Mouse (Mus musculus): ENCODE results near the gene Kcnq1. TPM values are rescaled to one million over a fixed set of nuclear protein-coding genes. Genes with fewer than 3 reads are reported as not detected.

The Kcnq1 gene
- polyA plus RNA-seq, 1 experiment: 26.7 TPM

DNA sequence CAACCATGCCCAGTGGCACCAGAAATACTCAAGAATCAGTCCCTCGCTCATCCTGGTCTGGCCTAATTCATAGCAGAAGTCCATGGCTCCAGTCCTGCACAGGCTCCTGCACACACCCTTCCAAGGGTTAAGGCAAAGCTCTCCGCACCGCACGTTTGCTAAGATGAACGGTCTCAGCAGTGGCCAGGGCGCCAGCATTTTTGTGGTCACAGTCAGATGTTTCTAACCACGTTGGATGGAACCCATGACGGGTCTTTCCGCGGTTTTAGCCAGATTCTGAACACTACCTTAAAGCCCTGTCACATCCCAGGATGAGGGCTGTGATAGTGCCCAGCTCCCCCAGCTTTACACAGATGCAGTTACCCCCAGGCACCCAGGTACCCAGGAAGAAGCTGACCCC is 293.6 kb downstream of the Kcnq1 start:
- no peak for DNase-seq
- 79% methylated on average over 10 of the region's 10 CpGs for WGBS
- Histone ChIP-seq H3K4me3 (replicated peaks; ENCODE audit: extremely low read depth, low read depth, low read length) (no peak overlapping the region), H3K4me1 (ENCODE audit: control insufficient read depth, insufficient read depth, low read length) (no peaks in the 10 kb centered on the region)
- TF ChIP-seq POLR2A (IDR thresholded peaks at IDR 0.05; ENCODE audit: borderline replicate concordance, extremely low read depth, low read depth, low read length) (no peak), CTCF (IDR thresholded peaks at IDR 0.05; ENCODE audit: insufficient read depth, low read length) (no peak)

DNA sequence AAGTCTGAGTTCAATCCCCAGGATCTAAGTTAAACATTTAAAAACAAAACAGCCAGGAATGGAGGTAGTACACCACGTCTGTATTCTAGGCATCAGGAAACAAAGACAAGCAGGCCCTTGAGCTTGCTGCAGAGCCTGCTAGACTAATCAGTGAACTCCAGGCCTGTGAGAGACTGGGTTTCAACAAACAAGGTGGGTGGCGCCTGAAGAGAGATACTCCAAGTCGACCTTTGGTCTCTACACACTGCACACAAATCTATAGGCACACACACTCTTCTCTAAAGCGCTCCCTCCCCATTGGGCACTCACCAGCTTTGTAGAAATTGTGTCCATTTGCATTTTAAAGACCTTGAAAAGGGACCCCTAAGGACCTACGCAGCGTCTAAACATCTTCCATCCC is 294.4 kb downstream of the Kcnq1 start:
- Histone ChIP-seq H3K4me3 (replicated peaks; ENCODE audit: extremely low read depth, low read depth, low read length) (no peak overlapping the region), H3K4me1 (ENCODE audit: control insufficient read depth, insufficient read depth, low read length) (no peaks in the 10 kb centered on the region)
- DNase-seq: no peak
- WGBS: 71% methylated on average over 6 of the region's 6 CpGs
- TF ChIP-seq POLR2A (IDR thresholded peaks at IDR 0.05; ENCODE audit: borderline replicate concordance, extremely low read depth, low read depth, low read length) (no peak), CTCF (IDR thresholded peaks at IDR 0.05; ENCODE audit: insufficient read depth, low read length) (no peak)

DNA sequence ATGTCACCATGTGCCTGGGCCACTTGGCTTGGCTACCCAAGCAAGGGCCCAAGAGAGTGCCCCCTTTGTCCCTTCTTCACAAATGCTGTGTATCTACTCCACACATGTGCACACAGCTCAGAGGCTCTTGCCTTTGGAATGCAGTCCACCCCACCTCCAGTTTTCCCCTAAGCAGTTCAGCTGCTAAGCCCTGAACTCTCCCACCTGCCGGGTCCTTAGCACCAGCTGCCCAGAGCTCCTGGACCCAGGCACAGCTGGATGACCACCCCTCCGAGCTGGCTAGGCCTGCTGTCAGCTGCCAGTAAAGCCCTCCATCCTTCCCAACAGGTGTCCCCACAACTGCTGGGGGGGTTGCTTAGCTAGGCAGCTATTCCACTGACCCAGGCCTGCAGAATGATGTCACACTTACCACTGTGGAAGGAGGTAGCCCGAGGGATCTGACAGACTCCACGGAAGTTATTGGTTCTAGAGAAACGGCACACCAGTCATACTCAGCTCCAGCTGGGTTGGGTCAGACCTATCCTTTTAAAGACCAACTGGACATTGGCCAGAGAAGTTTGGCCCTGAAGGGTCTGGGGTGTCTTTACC is 295.4 kb downstream of the Kcnq1 start:
- WGBS: 74% methylated on average over 5 of the region's 5 CpGs
- no peaks in the 10 kb centered on the region for H3K4me1 ChIP-seq (ENCODE audit: control insufficient read depth, insufficient read depth, low read length)
- H3K4me3 ChIP-seq (replicated peaks; ENCODE audit: extremely low read depth, low read depth, low read length): no peak overlapping the region
- DNase-seq: no peak
- TF ChIP-seq POLR2A (IDR thresholded peaks at IDR 0.05; ENCODE audit: borderline replicate concordance, extremely low read depth, low read depth, low read length) (no peak), CTCF (IDR thresholded peaks at IDR 0.05; ENCODE audit: insufficient read depth, low read length) (no peak)

DNA sequence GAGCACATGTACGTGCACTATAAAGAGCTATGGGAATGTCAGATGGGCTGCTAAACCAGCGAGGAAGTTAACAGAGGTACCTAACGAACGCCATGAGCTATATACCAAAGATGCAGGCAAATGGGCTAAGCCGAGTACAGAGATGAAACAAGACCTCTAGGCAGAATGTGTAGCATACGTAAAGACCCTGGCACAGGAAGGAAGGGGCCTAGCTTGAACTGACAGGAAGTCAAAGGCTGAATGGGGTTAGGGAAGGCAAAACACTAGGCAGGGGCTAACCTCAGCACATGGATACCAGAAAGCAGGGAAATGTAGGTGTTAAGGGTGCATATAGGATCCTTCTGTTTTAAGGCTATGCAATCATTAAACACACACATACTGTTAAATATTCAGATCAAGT is 298.1 kb downstream of the Kcnq1 start:
- H3K4me3 ChIP-seq (replicated peaks; ENCODE audit: extremely low read depth, low read depth, low read length): no peak overlapping the region
- no peak for TF ChIP-seq POLR2A (IDR thresholded peaks at IDR 0.05; ENCODE audit: borderline replicate concordance, extremely low read depth, low read depth, low read length)
- no peak for TF ChIP-seq CTCF (IDR thresholded peaks at IDR 0.05; ENCODE audit: insufficient read depth, low read length)
- WGBS: 83% methylated on average over 6 of the region's 6 CpGs
- no peaks in the 10 kb centered on the region; the same call in 1 of the 2 replicates for H3K4me1 ChIP-seq (ENCODE audit: control insufficient read depth, insufficient read depth, low read length)
- DNase-seq: no peak

DNA sequence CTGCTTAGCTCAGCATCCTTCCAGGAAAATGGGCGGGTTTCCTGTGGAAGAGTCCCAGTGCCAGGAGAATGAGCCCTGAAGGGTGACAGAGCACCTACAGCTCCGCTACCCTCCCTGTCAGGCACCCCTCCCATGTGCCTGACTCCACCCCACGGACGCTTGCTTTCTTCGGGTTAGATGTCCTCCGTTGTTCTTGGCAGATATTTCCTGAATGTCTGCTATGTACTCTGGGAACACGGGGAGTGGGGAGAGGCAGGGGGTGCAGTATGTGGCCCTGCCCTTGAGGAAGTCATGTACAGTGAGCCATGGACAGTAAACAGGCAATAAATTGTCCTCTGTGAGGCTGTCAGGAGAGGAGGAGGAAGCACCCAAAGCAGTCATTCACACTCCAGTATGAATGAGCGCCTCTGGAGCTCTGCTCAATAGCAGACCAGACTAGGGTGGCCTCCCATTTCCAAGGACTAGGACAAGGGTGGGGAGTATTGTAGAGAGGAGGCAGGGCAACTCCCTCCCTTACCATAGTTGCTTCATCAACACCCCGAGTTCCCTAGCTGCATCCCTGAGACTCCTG is 301.9 kb downstream of the Kcnq1 start:
- TF ChIP-seq CTCF (IDR thresholded peaks at IDR 0.05; ENCODE audit: insufficient read depth, low read length): no peak
- 0 out of 2 replicates have a peak, but pooled peaks have one; percentile 22 for TF ChIP-seq POLR2A (IDR thresholded peaks at IDR 0.05; ENCODE audit: borderline replicate concordance, extremely low read depth, low read depth, low read length)
- peak; percentile 9 for DNase-seq
- 17% methylated on average over 9 of the region's 9 CpGs for WGBS

DNA sequence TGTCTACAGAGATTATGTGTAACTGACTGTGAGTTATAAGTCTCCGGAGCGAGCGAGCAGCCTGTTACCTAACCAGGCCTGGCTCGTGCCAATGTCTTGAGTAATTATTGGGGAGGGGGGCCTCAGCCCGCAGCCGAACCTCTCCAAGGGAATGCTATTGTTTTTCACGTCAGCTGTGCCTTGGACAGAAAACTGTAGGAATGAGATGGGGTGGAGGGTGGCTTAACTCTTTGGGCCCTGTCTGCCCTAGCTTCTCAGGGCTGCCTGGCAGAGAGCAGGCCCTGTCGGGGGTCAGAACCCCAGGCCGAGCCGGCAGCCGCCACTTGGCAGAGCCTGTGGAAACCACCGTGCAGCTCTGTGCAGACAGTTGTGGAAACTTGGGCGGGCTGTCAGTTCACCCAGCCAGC is 302.5 kb downstream of the Kcnq1 start:
- peak; percentile 25 for DNase-seq
- WGBS: 49% methylated on average over 13 of the region's 13 CpGs
- H3K4me3 ChIP-seq (replicated peaks; ENCODE audit: extremely low read depth, low read depth, low read length): no peak overlapping the region

More for the DNA sequence above, 301.9 kb downstream of the Kcnq1 start:
- no peak overlapping the region for H3K4me3 ChIP-seq (replicated peaks; ENCODE audit: extremely low read depth, low read depth, low read length)
- H3K4me1 ChIP-seq (ENCODE audit: control insufficient read depth, insufficient read depth, low read length): no peaks in the 10 kb centered on the region; the same call in 1 of the 2 replicates

DNA sequence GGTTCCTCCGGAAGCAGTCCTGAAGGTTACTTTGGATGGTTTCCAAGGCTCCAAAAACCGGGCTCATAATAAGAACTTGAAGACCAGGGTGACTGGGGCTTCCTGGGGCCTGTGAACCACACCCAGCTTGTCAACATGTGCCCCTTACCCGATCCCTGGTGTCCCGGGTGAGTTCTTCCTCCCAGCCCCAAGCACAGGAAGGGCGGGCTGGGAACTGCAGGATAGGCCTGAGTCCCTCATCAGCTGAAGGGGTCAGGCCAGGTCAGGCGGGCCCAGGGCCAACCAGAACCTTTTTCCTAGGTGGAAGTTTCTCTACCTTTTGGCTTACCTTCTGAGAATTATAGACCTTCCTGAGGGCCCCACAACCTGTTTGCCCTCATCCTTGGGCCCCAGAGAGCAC is 306.4 kb downstream of the Kcnq1 start:
- WGBS: 62% methylated on average over 6 of the region's 6 CpGs
- no peak for DNase-seq
- H3K4me3 ChIP-seq (replicated peaks; ENCODE audit: extremely low read depth, low read depth, low read length): no peak overlapping the region
- H3K4me1 ChIP-seq (ENCODE audit: control insufficient read depth, insufficient read depth, low read length): no peaks in the 10 kb centered on the region; the same call in 1 of the 2 replicates
- TF ChIP-seq POLR2A (IDR thresholded peaks at IDR 0.05; ENCODE audit: borderline replicate concordance, extremely low read depth, low read depth, low read length): no peak

More for the DNA sequence above, 302.5 kb downstream of the Kcnq1 start:
- no peaks in the 10 kb centered on the region; the same call in 1 of the 2 replicates for H3K4me1 ChIP-seq (ENCODE audit: control insufficient read depth, insufficient read depth, low read length)
- TF ChIP-seq POLR2A (IDR thresholded peaks at IDR 0.05; ENCODE audit: borderline replicate concordance, extremely low read depth, low read depth, low read length): no peak
- no peak for TF ChIP-seq CTCF (IDR thresholded peaks at IDR 0.05; ENCODE audit: insufficient read depth, low read length)

DNA sequence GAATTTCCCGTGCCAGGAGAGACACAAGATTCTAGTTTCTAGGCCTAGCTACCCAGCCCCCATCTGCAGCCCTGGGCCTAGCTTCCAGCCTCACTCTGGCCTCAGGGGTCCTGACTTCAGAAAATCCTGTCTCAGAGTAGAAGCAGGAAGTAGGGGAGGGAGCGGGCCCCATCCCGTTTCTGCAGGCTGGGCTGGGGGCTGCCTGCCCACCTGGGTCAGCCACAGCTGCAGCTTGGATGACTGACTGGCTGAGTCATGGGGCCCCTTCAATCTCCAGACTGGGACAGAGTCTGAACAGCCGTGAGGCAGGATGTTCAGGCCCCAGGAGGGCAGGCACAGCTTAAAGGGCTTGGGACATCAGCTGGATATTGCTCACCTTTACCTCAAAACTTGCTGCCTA is 308.9 kb downstream of the Kcnq1 start:
- no peak for DNase-seq
- Histone ChIP-seq H3K4me3 (replicated peaks; ENCODE audit: extremely low read depth, low read depth, low read length) (no peak overlapping the region), H3K4me1 (ENCODE audit: control insufficient read depth, insufficient read depth, low read length) (no peaks in the 10 kb centered on the region)
- 56% methylated on average over 4 of the region's 4 CpGs for WGBS
- TF ChIP-seq CTCF (IDR thresholded peaks at IDR 0.05; ENCODE audit: insufficient read depth, low read length): no peak
- TF ChIP-seq POLR2A (IDR thresholded peaks at IDR 0.05; ENCODE audit: borderline replicate concordance, extremely low read depth, low read depth, low read length): no peak

DNA sequence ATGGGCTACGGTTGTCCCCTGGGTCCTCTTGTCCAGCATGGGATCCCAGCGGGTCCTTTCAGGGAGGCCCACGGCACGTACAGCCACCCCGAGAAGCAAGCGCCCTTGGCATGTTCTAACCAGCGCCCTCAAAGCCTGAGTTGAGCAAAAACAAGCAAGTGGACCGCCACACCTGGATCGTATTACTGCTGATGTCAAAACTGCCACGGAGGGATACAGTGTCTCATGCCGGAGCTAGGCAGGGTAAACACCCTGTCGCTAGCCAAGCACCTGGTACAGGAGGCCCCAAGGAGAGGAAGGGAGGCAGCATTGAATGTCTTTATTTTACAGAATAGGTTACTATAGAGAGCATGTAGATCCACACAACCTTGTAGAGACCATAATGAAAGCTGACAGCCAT is 310.2 kb downstream of the Kcnq1 start:
- 87% methylated on average over 12 of the region's 12 CpGs for WGBS
- TF ChIP-seq CTCF (IDR thresholded peaks at IDR 0.05; ENCODE audit: insufficient read depth, low read length) (no peak), POLR2A (IDR thresholded peaks at IDR 0.05; ENCODE audit: borderline replicate concordance, extremely low read depth, low read depth, low read length) (no peak)
- no peaks in the 10 kb centered on the region for H3K4me1 ChIP-seq (ENCODE audit: control insufficient read depth, insufficient read depth, low read length)
- no peak overlapping the region for H3K4me3 ChIP-seq (replicated peaks; ENCODE audit: extremely low read depth, low read depth, low read length)
- DNase-seq: no peak

DNA sequence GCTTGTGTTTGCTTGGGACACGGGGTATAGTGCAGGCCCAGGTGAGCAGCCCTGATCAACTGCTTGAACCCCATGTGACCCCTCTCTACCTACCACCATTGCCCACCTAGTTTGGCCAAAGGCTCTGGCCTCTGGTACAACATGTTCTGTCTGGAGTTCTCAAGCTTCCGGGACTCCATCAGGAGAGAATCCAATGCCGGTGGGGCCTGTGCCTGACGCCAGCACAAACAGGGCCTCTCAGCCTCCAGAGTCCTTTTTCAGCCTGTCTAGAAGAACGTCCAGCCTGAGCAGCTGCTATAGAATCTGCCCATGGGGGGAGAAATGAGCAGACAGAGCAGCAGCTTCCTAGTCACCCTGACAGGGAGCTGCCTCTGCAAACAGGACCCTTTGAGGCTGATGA is 311.7 kb downstream of the Kcnq1 start:
- DNase-seq: no peak
- Histone ChIP-seq H3K4me3 (replicated peaks; ENCODE audit: extremely low read depth, low read depth, low read length) (no peak overlapping the region), H3K4me1 (ENCODE audit: control insufficient read depth, insufficient read depth, low read length) (no peaks in the 10 kb centered on the region)
- no peak for TF ChIP-seq POLR2A (IDR thresholded peaks at IDR 0.05; ENCODE audit: borderline replicate concordance, extremely low read depth, low read depth, low read length)
- no peak for TF ChIP-seq CTCF (IDR thresholded peaks at IDR 0.05; ENCODE audit: insufficient read depth, low read length)
- WGBS: 82% methylated on average over 5 of the region's 5 CpGs
